Mouse (Mus musculus): ENCODE measurements around the gene Gm10306. TPM values are rescaled to one million over a fixed set of nuclear protein-coding genes. Genes with fewer than 3 reads are reported as not detected.

The Gm10306 gene
- not detected for total RNA-seq (2021)

- intact Hi-C loops (cut with DNase I): loop anchor here (5.0 kb wide), 1 partner anchor 46 kb away; the partner anchor contains the start of gene Plaa
Measured at GRCm38 (mm10) chr4:94556265-94557054, at the start of gene Gm10306, which contains the start of gene Caap1. TSS of gene Gm10306 (plus strand) at chr4:94556546. TSS of gene Caap1 (minus strand) at chr4:94556796.

GRCm38 (mm10) chr4:94515366-94515765, 41.0 kb upstream of the Gm10306 start:
- no peak for DNase-seq
- intact Hi-C loops (cut with DNase I): loop anchor here (5.0 kb wide), 2 partner anchors 393 to 508 kb away; no protein-coding TSS in a partner anchor

More at GRCm38 (mm10) chr4:94556265-94557054, at the start of gene Gm10306, which contains the start of gene Caap1:
- DNase-seq: peak; percentile 95 to 97

GRCm38 (mm10) chr4:94517631-94518030, 38.7 kb upstream of the Gm10306 start:
- intact Hi-C loops (cut with DNase I): loop anchor here (5.0 kb wide), 2 partner anchors 395 to 510 kb away; no protein-coding TSS in a partner anchor
- DNase-seq: peak; percentile 48 to 70

GRCm38 (mm10) chr4:94523321-94523720, 33.0 kb upstream of the Gm10306 start:
- DNase-seq: peak; percentile 5 to 13
- intact Hi-C loops (cut with DNase I): no loop called here

- DNase-seq: no peak
- intact Hi-C loops (cut with DNase I): no loop called here
Measured at GRCm38 (mm10) chr4:94529448-94529847, 26.9 kb upstream of the Gm10306 start.

- no peak for DNase-seq
- intact Hi-C loops (cut with DNase I): no loop called here
Measured at GRCm38 (mm10) chr4:94533205-94533604, 23.1 kb upstream of the Gm10306 start.

- no peak for DNase-seq
- intact Hi-C loops (cut with DNase I): no loop called here
Measured at GRCm38 (mm10) chr4:94543041-94543440, 13.3 kb upstream of the Gm10306 start.

GRCm38 (mm10) chr4:94544321-94544720, 12.0 kb upstream of the Gm10306 start:
- DNase-seq: no peak
- intact Hi-C loops (cut with DNase I): no loop called here

GRCm38 (mm10) chr4:94554955-94555494, 1.3 kb upstream of the Gm10306 start:
- intact Hi-C loops (cut with DNase I): loop anchor here (5.0 kb wide), 1 partner anchor 47 kb away; the partner anchor contains the start of gene Plaa
- no peak for DNase-seq

GRCm38 (mm10) chr4:94557145-94557544, 799 bp downstream of the Gm10306 start:
- intact Hi-C loops (cut with DNase I): loop anchor here (5.0 kb wide), 1 partner anchor 45 kb away; the partner anchor contains the start of gene Plaa
- no peak for DNase-seq

- DNase-seq: no peak
- intact Hi-C loops (cut with DNase I): loop anchor here (5.0 kb wide), 1 partner anchor 43 kb away; the partner anchor contains the start of gene Plaa
Measured at GRCm38 (mm10) chr4:94559266-94559665, 2.9 kb downstream of the Gm10306 start.

- no peak for DNase-seq
- intact Hi-C loops (cut with DNase I): no loop called here
Measured at GRCm38 (mm10) chr4:94560316-94560715, 4.0 kb downstream of the Gm10306 start.

GRCm38 (mm10) chr4:94561954-94562648, 5.8 kb downstream of the Gm10306 start:
- DNase-seq: no peak
- intact Hi-C loops (cut with DNase I): no loop called here

GRCm38 (mm10) chr4:94564297-94564696, 8.0 kb downstream of the Gm10306 start:
- DNase-seq: no peak
- intact Hi-C loops (cut with DNase I): no loop called here

- intact Hi-C loops (cut with DNase I): no loop called here
- no peak for DNase-seq
Measured at GRCm38 (mm10) chr4:94572677-94573076, 16.3 kb downstream of the Gm10306 start.

- intact Hi-C loops (cut with DNase I): no loop called here
- no peak for DNase-seq
Measured at GRCm38 (mm10) chr4:94591765-94592381, 35.5 kb downstream of the Gm10306 start.

GRCm38 (mm10) chr4:94592709-94593108, 36.4 kb downstream of the Gm10306 start:
- intact Hi-C loops (cut with DNase I): no loop called here
- DNase-seq: no peak

GRCm38 (mm10) chr4:94601395-94601794, 45.0 kb downstream of the Gm10306 start:
- peak in 1 of 2 experiments; percentile 12 for DNase-seq
- intact Hi-C loops (cut with DNase I): loop anchor here (5.0 kb wide), 1 partner anchor 44 kb away; the partner anchor contains the start of genes Caap1 and Gm10306

- intact Hi-C loops (cut with DNase I): loop anchor here (5.0 kb wide), 1 partner anchor 45 kb away; the partner anchor contains the start of genes Caap1 and Gm10306
- no peak for DNase-seq
Measured at GRCm38 (mm10) chr4:94602496-94603030, 46.2 kb downstream of the Gm10306 start.

Data from heart, postnatal 10 days (tissue).